Mouse (Mus musculus): ENCODE measurements around the gene Ift88. TPM values are rescaled to one million over a fixed set of nuclear protein-coding genes. Genes with fewer than 3 reads are reported as not detected.

Gene Ift88
- 10 to 100 TPM; 15.5 to 20.0 TPM for total RNA-seq (2021)
- long read RNA-seq, experiment 1, transcript Ift88-201 (26 exons, 3,088 nt), result major isoform, 5 of 13 reads
- long read RNA-seq, experiment 1, partial matches to known transcripts, result 1 of 13 reads
- long read RNA-seq, experiment 1, other reads (novel, unspliced or antisense), result 7 of 13 reads
- long read RNA-seq, experiment 2, partial matches to known transcripts, result 1 of 15 reads
- long read RNA-seq, experiment 2, other reads (novel, unspliced or antisense), result 10 of 15 reads

DNA sequence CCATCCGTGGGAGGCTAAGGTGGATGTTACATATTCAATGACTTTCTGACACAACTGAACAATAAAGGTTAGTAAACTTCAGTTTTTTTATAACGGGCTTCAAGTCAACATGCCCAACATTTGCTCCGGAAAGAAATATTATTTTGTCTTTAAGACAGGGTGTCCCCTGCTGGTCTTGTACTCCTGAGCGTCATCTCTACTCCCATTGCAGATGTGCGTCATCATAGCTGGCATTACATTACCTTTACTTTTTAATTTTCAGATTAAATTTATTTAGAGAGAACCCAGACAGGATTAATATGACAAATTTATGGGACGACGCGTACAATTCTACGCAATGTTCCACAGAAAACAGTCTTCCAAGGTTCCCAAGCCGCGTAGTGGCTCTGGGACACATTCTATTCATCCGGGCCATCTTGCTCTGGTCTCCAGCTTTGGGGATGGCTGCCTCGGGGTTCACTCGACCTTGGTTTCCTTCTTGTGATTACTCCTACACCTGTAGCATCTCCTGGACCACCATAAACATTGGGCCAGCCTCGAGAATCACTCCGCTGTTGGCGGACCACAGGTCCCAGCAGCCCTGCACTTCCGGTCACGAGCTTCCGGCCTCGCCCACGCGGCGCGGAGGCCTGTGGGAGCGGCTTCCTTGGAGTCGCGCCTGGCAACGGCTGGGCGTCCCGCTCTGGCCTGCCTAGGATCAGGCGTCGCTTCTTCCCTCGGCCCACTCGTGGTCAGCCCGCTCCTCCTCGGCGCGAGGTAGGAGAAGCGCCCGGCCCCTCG lies at the start of gene Ift88:
Gene Ift88, plus strand, starts transcription at position 631 of the 780 bp plus-strand sequence.
- intact Hi-C loops (cut with DNase I), result no loop called here
- Histone ChIP-seq H3K4me3 (peak within 1 kb of the TSS; percentile 82), H3K27ac (peak within 1 kb of the TSS; percentile 98)
- DNase-seq (ENCODE audit: extremely low spot score in 1 of 2, low spot score in 2 of 2), result peak; percentile 95 to 96
- TF ChIP-seq CTCF (IDR thresholded peaks at IDR 0.05), result no peak; the same call in none of the 2 replicates

- intact Hi-C loops (cut with DNase I), result loop anchor here (10.0 kb wide), 1 partner anchor 530 kb away; no protein-coding TSS in a partner anchor
- TF ChIP-seq CTCF (IDR thresholded peaks at IDR 0.05), result no peak
- Histone ChIP-seq H3K4me3 (no peak overlapping the region), H3K27ac (no peak overlapping the region)
- DNase-seq (ENCODE audit: extremely low spot score in 1 of 2, low spot score in 2 of 2), result no peak
Observed at GRCm38 (mm10) chr14:57375205-57375604, 48.7 kb upstream of the Ift88 start.

DNA sequence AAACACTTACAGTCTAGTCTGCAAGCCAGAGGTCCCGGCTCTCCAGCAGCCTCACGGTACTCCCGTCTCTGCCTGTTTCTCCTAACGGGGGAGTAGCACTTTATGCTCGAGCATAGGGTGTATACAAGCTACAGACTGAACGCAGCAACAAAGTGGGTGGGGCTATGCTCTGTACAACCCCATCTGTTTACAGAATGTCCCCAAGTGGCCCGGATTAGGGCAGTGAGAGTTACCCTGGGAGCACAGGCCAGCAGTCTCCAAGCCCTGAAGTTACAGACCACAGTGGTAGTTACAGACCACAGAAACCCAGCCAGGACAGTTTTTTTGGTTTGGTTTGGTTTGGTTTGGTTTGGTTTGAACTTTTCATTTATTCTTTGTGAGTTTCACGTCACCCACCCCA lies 47.8 kb upstream of the Ift88 start:
- TF ChIP-seq CTCF (IDR thresholded peaks at IDR 0.05), result no peak
- Histone ChIP-seq H3K4me3 (no peak overlapping the region), H3K27ac (no peak overlapping the region)
- no peak for DNase-seq (ENCODE audit: extremely low spot score in 1 of 2, low spot score in 2 of 2)
- intact Hi-C loops (cut with DNase I), result loop anchor here (10.0 kb wide), 1 partner anchor 529 kb away; no protein-coding TSS in a partner anchor

- H3K27ac ChIP-seq, result no peak overlapping the region
- H3K4me3 ChIP-seq, result no peak overlapping the region
- no peak for TF ChIP-seq CTCF (IDR thresholded peaks at IDR 0.05)
- DNase-seq (ENCODE audit: extremely low spot score in 1 of 2, low spot score in 2 of 2), result no peak
- intact Hi-C loops (cut with DNase I), result loop anchor here (10.0 kb wide), 1 partner anchor 528 kb away; no protein-coding TSS in a partner anchor
Observed at GRCm38 (mm10) chr14:57376956-57377355, 46.9 kb upstream of the Ift88 start.

GRCm38 (mm10) chr14:57377531-57377930 lies 46.3 kb upstream of the Ift88 start:
- DNase-seq (ENCODE audit: extremely low spot score in 1 of 2, low spot score in 2 of 2), result no peak
- no peak overlapping the region for H3K27ac ChIP-seq
- no peak overlapping the region for H3K4me3 ChIP-seq
- no peak for TF ChIP-seq CTCF (IDR thresholded peaks at IDR 0.05)
- intact Hi-C loops (cut with DNase I), result loop anchor here (10.0 kb wide), 1 partner anchor 527 kb away; no protein-coding TSS in a partner anchor

GRCm38 (mm10) chr14:57385667-57386066 lies 38.2 kb upstream of the Ift88 start:
- intact Hi-C loops (cut with DNase I), result no loop called here
- no peak for DNase-seq (ENCODE audit: extremely low spot score in 1 of 2, low spot score in 2 of 2)
- no peak for TF ChIP-seq CTCF (IDR thresholded peaks at IDR 0.05)
- no peak overlapping the region for H3K4me3 ChIP-seq
- H3K27ac ChIP-seq, result no peak overlapping the region

DNA sequence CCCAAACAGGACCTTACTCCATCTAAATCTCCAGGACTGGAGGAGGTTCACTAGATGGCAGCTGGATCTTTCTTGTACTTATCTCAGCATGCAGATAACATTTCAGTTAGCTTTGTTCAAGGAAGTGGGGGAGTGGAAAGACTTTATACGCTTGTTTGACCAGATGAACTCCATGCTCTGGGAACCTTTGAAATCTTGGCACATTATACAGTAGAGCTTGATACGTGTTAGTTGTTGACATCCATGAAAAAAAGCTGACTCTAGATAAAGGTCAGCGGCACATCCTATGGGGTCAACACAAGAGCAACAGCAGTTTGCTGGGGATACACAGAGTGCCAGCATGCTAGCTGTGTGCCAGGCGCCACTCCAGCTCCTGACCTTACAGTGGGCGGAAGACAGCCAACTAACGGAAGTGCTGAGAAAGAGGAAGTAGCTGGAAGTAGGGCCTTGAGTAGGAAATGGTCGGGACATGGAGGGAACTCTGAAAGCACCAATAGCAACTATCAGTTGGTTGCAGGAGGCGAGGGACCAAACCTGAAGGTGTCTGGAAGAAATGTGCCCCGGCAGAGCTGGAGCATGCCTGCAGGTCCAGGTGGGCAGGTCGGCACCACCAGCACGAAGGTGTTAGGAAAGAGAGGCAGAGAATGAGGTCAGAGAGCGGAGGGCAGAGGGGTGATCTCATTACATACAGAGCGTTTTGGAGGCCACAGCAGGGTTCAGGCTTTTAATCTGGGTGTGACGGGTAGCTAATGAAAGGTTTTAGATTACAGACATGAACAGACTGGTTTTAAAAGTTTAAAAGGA lies 36.9 kb upstream of the Ift88 start:
- no peak overlapping the region for H3K4me3 ChIP-seq
- intact Hi-C loops (cut with DNase I), result no loop called here
- no peak overlapping the region for H3K27ac ChIP-seq
- DNase-seq (ENCODE audit: extremely low spot score in 1 of 2, low spot score in 2 of 2), result no peak
- no peak for TF ChIP-seq CTCF (IDR thresholded peaks at IDR 0.05)

GRCm38 (mm10) chr14:57391621-57392020 lies 32.2 kb upstream of the Ift88 start:
- H3K4me3 ChIP-seq, result no peak overlapping the region
- no peak for TF ChIP-seq CTCF (IDR thresholded peaks at IDR 0.05)
- intact Hi-C loops (cut with DNase I), result no loop called here

GRCm38 (mm10) chr14:57392278-57392677 lies 31.6 kb upstream of the Ift88 start:
- DNase-seq (ENCODE audit: extremely low spot score in 1 of 2, low spot score in 2 of 2), result no peak
- intact Hi-C loops (cut with DNase I), result no loop called here
- TF ChIP-seq CTCF (IDR thresholded peaks at IDR 0.05), result no peak

More at GRCm38 (mm10) chr14:57391621-57392020, 32.2 kb upstream of the Ift88 start:
- no peak for DNase-seq (ENCODE audit: extremely low spot score in 1 of 2, low spot score in 2 of 2)
- no peak overlapping the region for H3K27ac ChIP-seq

DNA sequence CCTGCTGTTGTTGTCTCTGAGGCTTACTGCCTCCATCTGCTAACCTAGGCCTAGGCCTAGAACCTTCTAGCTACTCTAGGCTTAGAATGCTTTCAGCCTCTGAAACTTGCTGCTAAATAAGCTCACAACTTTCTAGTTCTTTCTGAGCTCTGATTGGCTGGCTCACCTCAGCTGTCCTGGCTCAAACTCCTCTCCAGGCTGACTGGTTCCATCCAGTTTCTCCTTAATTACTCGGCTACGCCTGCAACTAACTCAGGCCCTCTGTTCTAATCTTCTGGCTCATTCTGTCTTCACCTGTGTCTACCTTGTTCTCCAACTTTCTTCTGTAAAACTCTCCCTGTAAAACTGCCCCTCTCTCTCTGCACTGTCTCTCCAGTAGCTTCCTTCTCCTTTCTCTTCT lies 28.4 kb upstream of the Ift88 start:
- no peak overlapping the region for H3K27ac ChIP-seq
- no peak for TF ChIP-seq CTCF (IDR thresholded peaks at IDR 0.05)
- DNase-seq (ENCODE audit: extremely low spot score in 1 of 2, low spot score in 2 of 2), result no peak
- intact Hi-C loops (cut with DNase I), result no loop called here
- no peak overlapping the region for H3K4me3 ChIP-seq

More at GRCm38 (mm10) chr14:57392278-57392677, 31.6 kb upstream of the Ift88 start:
- Histone ChIP-seq H3K4me3 (no peak overlapping the region), H3K27ac (no peak overlapping the region)

- Histone ChIP-seq H3K4me3 (no peak overlapping the region), H3K27ac (no peak overlapping the region)
- intact Hi-C loops (cut with DNase I), result no loop called here
- TF ChIP-seq CTCF (IDR thresholded peaks at IDR 0.05), result no peak
- DNase-seq (ENCODE audit: extremely low spot score in 1 of 2, low spot score in 2 of 2), result no peak
Observed at GRCm38 (mm10) chr14:57397221-57397620, 26.6 kb upstream of the Ift88 start.

All from left cerebral cortex, adult 2 months (tissue).